Mouse (Mus musculus): ENCODE measurements around the gene 1700047I17Rik2. TPM values are rescaled to one million over a fixed set of nuclear protein-coding genes. Genes with fewer than 3 reads are reported as not detected.
"Not testable (repeated sequence)": the region's sequence is repeated elsewhere in the genome, so short reads cannot be mapped to it uniquely, and the experiment has no call there.

The 1700047I17Rik2 gene
- total RNA-seq (2014; rRNA removed): not detected in 2 replicates
- polyA plus RNA-seq (2015; fragmentation: Nextera tagmentation; extraction: Ambion mirVana): not detected in 2 replicates

DNA sequence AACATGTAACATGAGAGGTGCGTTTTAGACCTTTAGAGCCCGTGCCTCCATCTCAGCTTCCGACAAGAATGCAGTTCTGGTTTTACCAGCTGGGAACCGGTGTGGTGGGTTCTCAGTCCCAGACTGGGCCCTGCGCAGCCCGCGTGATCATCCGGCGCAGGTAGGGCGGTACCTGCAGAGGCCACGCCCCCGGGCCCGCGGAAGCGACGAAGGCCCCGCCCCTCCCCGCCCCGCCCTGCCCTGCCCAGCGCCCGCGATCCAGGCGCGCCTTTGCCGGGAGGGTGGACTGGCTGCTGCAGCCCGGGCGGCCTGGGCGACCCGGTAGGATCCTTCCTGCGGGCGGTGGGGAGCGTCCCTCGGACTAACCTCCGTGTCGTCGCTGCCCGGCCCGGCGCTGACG, at the start of gene 1700047I17Rik2:
1700047I17Rik2 (plus strand) TSS at position 287 of the 400 bp plus-strand sequence.
- H3K4me3 ChIP-seq (ENCODE audit: low read depth, low read length); DNase-seq (ENCODE audit: low spot score); H3K36me3 ChIP-seq (ENCODE audit: insufficient read depth, low read length); H3K4me1 ChIP-seq (ENCODE audit: insufficient read depth, low read length); H3K27me3 ChIP-seq (ENCODE audit: insufficient read depth, low read length); H3K27ac ChIP-seq (ENCODE audit: low read depth, low read length); H3K9me3 ChIP-seq (ENCODE audit: low read length); H3K4me2 ChIP-seq (ENCODE audit: low read depth, low read length, poor library complexity, severe bottlenecking); H3K9ac ChIP-seq (replicated peaks; ENCODE audit: low read length, poor library complexity, severe bottlenecking): not testable (repeated sequence)
- no CpG with 5 or more reads among the region's 40 CpGs for WGBS
- ATAC-seq (ENCODE audit: low FRiP score): peak; percentile 98

DNA sequence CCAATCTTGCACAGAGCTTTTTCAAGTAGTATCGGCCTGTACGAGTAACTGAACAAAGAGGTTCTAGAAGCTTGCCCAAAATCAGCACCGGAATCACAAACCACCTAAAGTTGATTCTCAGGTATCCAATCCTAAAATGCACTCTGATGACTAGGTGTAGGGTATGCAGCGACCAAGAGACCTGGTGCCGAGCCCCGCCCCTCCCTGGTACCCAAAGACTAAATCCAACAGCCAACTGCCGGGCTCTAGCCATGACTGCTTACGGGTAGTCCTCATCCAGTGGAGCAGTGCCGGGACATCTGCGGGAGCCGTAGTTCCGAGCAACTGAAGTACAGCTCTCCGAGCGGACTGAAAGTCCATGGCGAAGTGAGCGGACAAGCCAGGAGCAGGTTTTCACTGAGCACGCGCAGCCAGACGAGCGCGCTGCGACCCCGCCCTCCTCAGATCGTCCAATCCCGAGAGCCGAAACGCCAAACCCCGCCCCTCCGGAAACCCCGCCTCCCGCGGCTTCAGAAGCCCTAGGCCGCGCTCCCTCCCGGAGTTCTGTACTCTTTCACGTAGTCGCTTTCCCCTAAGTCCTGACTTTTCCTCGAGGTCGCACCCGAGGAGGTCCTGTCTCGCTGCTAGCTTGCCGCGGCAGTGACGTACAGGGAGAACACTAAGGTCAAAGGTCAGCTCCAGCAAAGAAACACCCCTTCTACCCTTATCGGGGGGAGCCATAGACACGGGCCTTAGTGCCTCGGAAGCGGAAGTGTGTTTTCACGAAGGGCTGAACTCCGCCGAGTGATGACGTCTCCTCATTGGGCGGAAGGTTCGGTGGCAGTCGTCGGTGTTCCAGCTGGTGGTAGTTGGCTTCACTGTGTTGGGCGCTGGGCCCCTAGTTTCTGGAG, 44.6 kb upstream of the 1700047I17Rik2 start, which contains the start of gene Srp54b:
Srp54b (plus strand) TSS at position 546 of the 890 bp plus-strand sequence.
- not testable (repeated sequence) for H3K4me2 ChIP-seq (ENCODE audit: low read depth, low read length, poor library complexity, severe bottlenecking); DNase-seq (ENCODE audit: low spot score); H3K27me3 ChIP-seq (ENCODE audit: insufficient read depth, low read length); H3K9ac ChIP-seq (replicated peaks; ENCODE audit: low read length, poor library complexity, severe bottlenecking); H3K9me3 ChIP-seq (ENCODE audit: low read length); H3K36me3 ChIP-seq (ENCODE audit: insufficient read depth, low read length); H3K27ac ChIP-seq (ENCODE audit: low read depth, low read length); H3K4me1 ChIP-seq (ENCODE audit: insufficient read depth, low read length)
- H3K4me3 ChIP-seq (ENCODE audit: low read depth, low read length): 0 out of 2 replicates have a peak within 1 kb of the TSS, but pooled peaks have one; percentile 13
- WGBS: no CpG with 5 or more reads among the region's 57 CpGs
- ATAC-seq (ENCODE audit: low FRiP score): peak; percentile 99

DNA sequence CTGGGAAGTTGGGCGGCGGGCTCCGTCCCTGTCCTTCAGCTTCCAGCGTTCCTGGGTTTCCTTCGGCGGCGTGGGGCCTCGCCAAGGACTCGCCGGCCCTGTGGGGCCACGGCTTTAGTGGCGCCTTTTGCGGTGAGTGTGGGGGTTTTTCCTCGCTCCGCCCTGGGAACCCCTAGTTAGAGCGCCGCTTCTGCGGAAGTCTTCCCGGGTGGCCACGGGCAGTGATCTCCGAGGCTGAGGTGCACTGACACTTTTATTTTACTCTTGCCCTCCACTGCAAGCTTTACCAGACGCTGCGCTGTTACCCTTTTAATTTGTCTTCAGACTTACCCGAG, 44.0 kb upstream of the 1700047I17Rik2 start:
- not testable (repeated sequence) for H3K4me2 ChIP-seq (ENCODE audit: low read depth, low read length, poor library complexity, severe bottlenecking)

DNA sequence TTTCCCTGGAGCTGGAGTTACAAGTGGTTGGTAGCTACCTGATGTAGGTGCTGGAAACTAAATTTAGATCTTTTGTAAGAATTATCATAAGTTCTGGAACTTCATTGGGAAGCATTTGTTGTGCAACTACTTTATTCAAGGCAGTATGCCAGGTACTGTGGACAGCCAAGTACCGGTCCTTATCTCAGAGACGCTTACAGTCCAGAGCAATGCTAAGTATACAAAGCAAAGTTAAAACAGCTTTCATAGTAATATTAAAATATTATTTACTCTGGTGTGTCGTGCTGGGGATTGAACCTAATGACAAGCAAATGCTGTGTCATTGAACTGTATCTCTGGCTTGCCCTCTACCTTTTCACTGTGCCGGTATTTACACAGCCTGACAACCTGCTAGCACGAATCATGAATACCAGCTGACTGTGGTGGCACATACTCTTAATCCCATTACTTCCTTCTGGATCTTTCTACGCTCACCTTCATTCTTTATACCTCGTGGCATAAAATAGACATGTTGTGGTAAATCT, 32.3 kb upstream of the 1700047I17Rik2 start:
- not testable (repeated sequence) for H3K27me3 ChIP-seq (ENCODE audit: insufficient read depth, low read length); H3K9me3 ChIP-seq (ENCODE audit: low read length); H3K27ac ChIP-seq (ENCODE audit: low read depth, low read length); H3K9ac ChIP-seq (replicated peaks; ENCODE audit: low read length, poor library complexity, severe bottlenecking); H3K4me3 ChIP-seq (ENCODE audit: low read depth, low read length); ATAC-seq (ENCODE audit: low FRiP score); DNase-seq (ENCODE audit: low spot score); H3K4me1 ChIP-seq (ENCODE audit: insufficient read depth, low read length); H3K36me3 ChIP-seq (ENCODE audit: insufficient read depth, low read length); H3K4me2 ChIP-seq (ENCODE audit: low read depth, low read length, poor library complexity, severe bottlenecking)
- no CpG with 5 or more reads among the region's 7 CpGs for WGBS

More for the DNA sequence above, 44.0 kb upstream of the 1700047I17Rik2 start:
- not testable (repeated sequence) for H3K27me3 ChIP-seq (ENCODE audit: insufficient read depth, low read length); H3K9me3 ChIP-seq (ENCODE audit: low read length); H3K4me1 ChIP-seq (ENCODE audit: insufficient read depth, low read length); DNase-seq (ENCODE audit: low spot score); H3K36me3 ChIP-seq (ENCODE audit: insufficient read depth, low read length); H3K27ac ChIP-seq (ENCODE audit: low read depth, low read length); H3K9ac ChIP-seq (replicated peaks; ENCODE audit: low read length, poor library complexity, severe bottlenecking)
- ATAC-seq (ENCODE audit: low FRiP score): peak; percentile 53; the same call in 1 of the 2 replicates
- H3K4me3 ChIP-seq (ENCODE audit: low read depth, low read length): 0 out of 2 replicates have a peak overlapping the region, but pooled peaks have one; percentile 13
- WGBS: 0% methylated on average over 3 of the region's 24 CpGs

DNA sequence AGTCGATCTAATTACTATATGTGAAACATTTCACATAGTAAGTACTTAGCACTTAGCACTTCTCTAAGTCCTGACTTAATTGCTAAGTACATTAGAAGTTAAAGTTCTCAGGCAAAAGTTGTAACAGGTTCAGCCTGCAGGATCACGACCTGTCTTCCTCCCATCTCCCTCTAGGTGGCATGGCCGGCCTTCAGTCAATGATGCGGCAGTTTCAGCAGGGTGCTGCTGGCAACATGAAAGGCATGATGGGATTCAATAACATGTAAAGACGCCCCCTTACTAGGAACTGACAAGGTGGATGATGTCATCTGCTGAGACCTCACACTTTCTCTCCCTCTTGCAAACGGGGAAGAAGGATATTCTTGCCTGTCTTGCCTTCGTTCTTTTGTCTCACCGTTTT, 11.7 kb upstream of the 1700047I17Rik2 start:
- not testable (repeated sequence) for H3K36me3 ChIP-seq (ENCODE audit: insufficient read depth, low read length)

DNA sequence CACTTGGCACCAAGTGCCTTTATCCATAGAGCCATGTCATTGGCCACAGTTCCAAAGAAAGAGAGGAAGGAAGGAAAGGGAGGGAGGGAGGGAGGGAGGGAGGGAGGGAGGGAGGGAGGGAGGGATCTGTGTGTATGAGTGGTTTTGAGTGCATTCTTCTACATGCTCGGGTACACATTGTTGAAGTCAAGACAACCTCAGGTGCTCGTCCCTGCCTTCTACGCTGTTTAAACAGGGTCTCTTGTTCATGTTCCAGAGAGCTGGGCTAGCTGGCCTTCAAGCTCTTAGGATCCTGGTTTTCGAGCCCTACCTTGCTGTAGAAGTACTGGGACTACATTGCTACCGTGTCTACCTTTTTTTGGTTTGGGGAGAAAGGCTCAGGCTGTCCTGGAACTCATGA, 10.3 kb upstream of the 1700047I17Rik2 start:
- not testable (repeated sequence) for H3K36me3 ChIP-seq (ENCODE audit: insufficient read depth, low read length); DNase-seq (ENCODE audit: low spot score); H3K4me1 ChIP-seq (ENCODE audit: insufficient read depth, low read length); H3K4me2 ChIP-seq (ENCODE audit: low read depth, low read length, poor library complexity, severe bottlenecking); H3K9me3 ChIP-seq (ENCODE audit: low read length); H3K27me3 ChIP-seq (ENCODE audit: insufficient read depth, low read length); ATAC-seq (ENCODE audit: low FRiP score); H3K27ac ChIP-seq (ENCODE audit: low read depth, low read length); H3K9ac ChIP-seq (replicated peaks; ENCODE audit: low read length, poor library complexity, severe bottlenecking); H3K4me3 ChIP-seq (ENCODE audit: low read depth, low read length)
- WGBS: no CpG with 5 or more reads among the region's 5 CpGs

More for the DNA sequence above, 11.7 kb upstream of the 1700047I17Rik2 start:
- H3K27me3 ChIP-seq (ENCODE audit: insufficient read depth, low read length); H3K9ac ChIP-seq (replicated peaks; ENCODE audit: low read length, poor library complexity, severe bottlenecking); H3K4me2 ChIP-seq (ENCODE audit: low read depth, low read length, poor library complexity, severe bottlenecking); DNase-seq (ENCODE audit: low spot score); H3K27ac ChIP-seq (ENCODE audit: low read depth, low read length); ATAC-seq (ENCODE audit: low FRiP score); H3K4me1 ChIP-seq (ENCODE audit: insufficient read depth, low read length); H3K4me3 ChIP-seq (ENCODE audit: low read depth, low read length); H3K9me3 ChIP-seq (ENCODE audit: low read length): not testable (repeated sequence)
- no CpG with 5 or more reads among the region's 8 CpGs for WGBS

DNA sequence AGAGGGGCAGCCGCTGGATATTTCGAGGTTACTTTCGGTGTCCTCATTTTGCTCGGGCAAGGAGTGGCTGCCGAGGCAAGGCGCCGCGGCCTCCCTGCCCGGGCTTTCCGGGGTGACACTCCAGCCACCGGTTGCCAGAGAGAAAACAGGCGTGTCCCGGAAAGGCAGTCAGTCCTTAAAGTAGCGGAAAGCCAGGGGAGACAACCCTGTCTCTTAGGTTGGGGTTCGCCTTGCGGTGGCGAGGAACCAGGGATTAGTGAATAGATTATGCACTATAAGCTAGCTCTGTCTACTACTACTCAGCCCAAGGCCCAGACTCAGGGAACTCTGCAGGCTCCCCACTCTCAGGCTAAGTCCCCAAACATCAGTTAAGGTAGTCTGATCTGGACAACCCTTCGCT, 407 bp downstream of the 1700047I17Rik2 start:
- not testable (repeated sequence) for H3K27me3 ChIP-seq (ENCODE audit: insufficient read depth, low read length); DNase-seq (ENCODE audit: low spot score); H3K9me3 ChIP-seq (ENCODE audit: low read length); H3K4me3 ChIP-seq (ENCODE audit: low read depth, low read length); H3K4me2 ChIP-seq (ENCODE audit: low read depth, low read length, poor library complexity, severe bottlenecking); H3K4me1 ChIP-seq (ENCODE audit: insufficient read depth, low read length); H3K36me3 ChIP-seq (ENCODE audit: insufficient read depth, low read length); H3K9ac ChIP-seq (replicated peaks; ENCODE audit: low read length, poor library complexity, severe bottlenecking); H3K27ac ChIP-seq (ENCODE audit: low read depth, low read length)
- ATAC-seq (ENCODE audit: low FRiP score): peak; percentile 53
- WGBS: no CpG with 5 or more reads among the region's 18 CpGs

DNA sequence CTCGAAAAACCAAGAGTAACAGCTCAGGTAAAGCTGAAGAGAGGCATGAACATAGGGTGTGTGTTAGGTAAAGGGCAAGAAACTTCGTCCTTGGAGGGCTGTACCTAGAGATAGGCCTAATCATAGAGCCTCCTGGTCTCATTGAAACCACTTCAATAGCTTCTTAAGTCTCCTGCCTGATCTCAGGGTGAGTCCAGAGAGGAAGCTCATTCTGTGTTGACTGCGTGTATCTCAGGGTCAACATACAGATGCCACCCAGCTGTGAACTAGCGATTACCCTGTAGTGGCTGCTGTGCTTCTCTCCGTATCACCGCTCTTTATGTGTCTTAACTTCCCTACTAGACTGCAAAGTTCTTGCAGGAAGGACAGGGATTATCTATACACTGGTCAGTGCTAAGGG, 13.6 kb downstream of the 1700047I17Rik2 start:
- not testable (repeated sequence) for ATAC-seq (ENCODE audit: low FRiP score); H3K36me3 ChIP-seq (ENCODE audit: insufficient read depth, low read length); H3K27ac ChIP-seq (ENCODE audit: low read depth, low read length); H3K4me3 ChIP-seq (ENCODE audit: low read depth, low read length); H3K4me1 ChIP-seq (ENCODE audit: insufficient read depth, low read length); DNase-seq (ENCODE audit: low spot score); H3K4me2 ChIP-seq (ENCODE audit: low read depth, low read length, poor library complexity, severe bottlenecking); H3K27me3 ChIP-seq (ENCODE audit: insufficient read depth, low read length); H3K9ac ChIP-seq (replicated peaks; ENCODE audit: low read length, poor library complexity, severe bottlenecking); H3K9me3 ChIP-seq (ENCODE audit: low read length)
- no CpG with 5 or more reads among the region's 6 CpGs for WGBS

Data from midbrain, postnatal 0 days (tissue).